In genomic region chr4:32352842-32353241, GRCm38 (mm10) we compare ENCODE assay signal across 9 mouse cellular contexts.
DNase-seq lines count a peak whose midpoint lies in the region; ATAC-seq and TF ChIP-seq lines count a peak whose summit lies in the region.
"Had no signal": no experiment of that assay in that cellular context is flagged by ENCODE, and none has a peak within 500 bp of the region (broad histone marks: within the 10 kb centered on the region; RNA-seq: fewer than 3 reads in every experiment).

No protein-coding gene starts in this region.

- no peak overlapping the region for H3K9ac ChIP-seq in lung, embryonic 15.5 days
- no peak overlapping the region for H3K9ac ChIP-seq in forebrain, postnatal 0 days
- no peak overlapping the region for H3K9ac ChIP-seq in limb, embryonic 12.5 days (replicated peaks)
- H3K9ac ChIP-seq in neural tube, embryonic 15.5 days (replicated peaks): no peak overlapping the region
- H3K9ac ChIP-seq: liver, embryonic 14.5 days had no signal

- H3K4me1 ChIP-seq in lung, embryonic 15.5 days: peaks cover 33% of the 10 kb centered on the region
- peaks cover 7% of the 10 kb centered on the region for H3K4me1 ChIP-seq in lung, adult 2 months (ENCODE audit: control insufficient read depth, insufficient read depth, low read length)
- H3K4me1 ChIP-seq in forebrain, postnatal 0 days (ENCODE audit: insufficient read depth): peaks cover 29% of the 10 kb centered on the region
- H3K4me1 ChIP-seq in limb, embryonic 12.5 days (replicated peaks): peaks cover 47% of the 10 kb centered on the region
- peaks cover 33% of the 10 kb centered on the region for H3K4me1 ChIP-seq in neural tube, embryonic 15.5 days

- 7% methylated on average over 4 of the region's 4 CpGs for WGBS in lung, embryonic 15.5 days
- WGBS in lung, adult 2 months: 12% methylated on average over 4 of the region's 4 CpGs
- 17% methylated on average over 4 of the region's 4 CpGs for WGBS in forebrain, postnatal 0 days
- WGBS in limb, embryonic 12.5 days: 38% methylated on average over 4 of the region's 4 CpGs
- WGBS in neural tube, embryonic 15.5 days: 23% methylated on average over 4 of the region's 4 CpGs

- H3K4me3 ChIP-seq in lung, embryonic 15.5 days: no peak overlapping the region
- no peak overlapping the region for H3K4me3 ChIP-seq in lung, adult 2 months (replicated peaks; ENCODE audit: extremely low read depth, low read depth, low read length)
- no peak overlapping the region for H3K4me3 ChIP-seq in forebrain, postnatal 0 days (ENCODE audit: low read depth, low read length)
- H3K4me3 ChIP-seq in limb, embryonic 12.5 days (replicated peaks): no peak overlapping the region
- no peak overlapping the region for H3K4me3 ChIP-seq in neural tube, embryonic 15.5 days (replicated peaks)

- no peak for DNase-seq in lung, adult 2 months
- peak; percentile 54 for DNase-seq in forebrain, postnatal 0 days
- DNase-seq in adrenal gland, adult 8-10 months: no peak
- DNase-seq in spleen, adult 12 weeks (ENCODE audit: low spot score): no peak
- DNase-seq in kidney, adult 9 months: no peak

- H3K4me2 ChIP-seq in lung, embryonic 15.5 days: peak overlapping the region; percentile 23
- no peak overlapping the region for H3K4me2 ChIP-seq in forebrain, postnatal 0 days (ENCODE audit: low read depth)
- H3K4me2 ChIP-seq in limb, embryonic 12.5 days: no peak overlapping the region
- no peak overlapping the region for H3K4me2 ChIP-seq in neural tube, embryonic 15.5 days

- peak overlapping the region; percentile 90 for H3K27ac ChIP-seq in lung, embryonic 15.5 days
- H3K27ac ChIP-seq in forebrain, postnatal 0 days (ENCODE audit: low read depth, low read length): 0 out of 2 replicates have a peak overlapping the region, but pooled peaks have one; percentile 9
- H3K27ac ChIP-seq in limb, embryonic 12.5 days: peak overlapping the region; percentile 74
- H3K27ac ChIP-seq in neural tube, embryonic 15.5 days (replicated peaks): peak overlapping the region; percentile 49
- H3K27ac ChIP-seq: liver, embryonic 14.5 days had no signal

- H3K9me3 ChIP-seq in lung, embryonic 15.5 days: no peaks in the 10 kb centered on the region
- no peaks in the 10 kb centered on the region for H3K9me3 ChIP-seq in forebrain, postnatal 0 days (ENCODE audit: low read length)
- H3K9me3 ChIP-seq in limb, embryonic 12.5 days: no peaks in the 10 kb centered on the region
- no peaks in the 10 kb centered on the region for H3K9me3 ChIP-seq in neural tube, embryonic 15.5 days (replicated peaks)

- TF ChIP-seq POLR2A in lung, adult 2 months (IDR thresholded peaks at IDR 0.05; ENCODE audit: borderline replicate concordance, extremely low read depth, low read depth, low read length): no peak

- peak; percentile 61; the same call in 1 of the 2 replicates for ATAC-seq in lung, embryonic 15.5 days (ENCODE audit: borderline replicate concordance, extremely low read depth, low FRiP score, low TSS enrichment)
- ATAC-seq in forebrain, postnatal 0 days: peak; percentile 63
- 0 out of 2 replicates have a peak, but pooled peaks have one; percentile 24 for ATAC-seq in limb, embryonic 12.5 days (ENCODE audit: insufficient number of reproducible peaks, insufficient read depth, low FRiP score, low TSS enrichment, low read depth)
- ATAC-seq in neural tube, embryonic 15.5 days (ENCODE audit: low FRiP score): peak; percentile 42; the same call in 1 of the 2 replicates

- H3K36me3 ChIP-seq in lung, embryonic 15.5 days: no peaks in the 10 kb centered on the region
- no peaks in the 10 kb centered on the region for H3K36me3 ChIP-seq in forebrain, postnatal 0 days (ENCODE audit: insufficient read depth)
- no peaks in the 10 kb centered on the region for H3K36me3 ChIP-seq in limb, embryonic 12.5 days
- H3K36me3 ChIP-seq in neural tube, embryonic 15.5 days: no peaks in the 10 kb centered on the region

- TF ChIP-seq CTCF in lung, adult 2 months (IDR thresholded peaks at IDR 0.05; ENCODE audit: insufficient read depth, low read length): no peak
- TF ChIP-seq CTCF in forebrain, postnatal 0 days (IDR thresholded peaks at IDR 0.05; ENCODE audit: low read depth): no peak

- no peaks in the 10 kb centered on the region for H3K27me3 ChIP-seq in lung, embryonic 15.5 days
- no peaks in the 10 kb centered on the region for H3K27me3 ChIP-seq in forebrain, postnatal 0 days (ENCODE audit: insufficient read depth, low read length)
- H3K27me3 ChIP-seq in limb, embryonic 12.5 days: no peaks in the 10 kb centered on the region
- H3K27me3 ChIP-seq in neural tube, embryonic 15.5 days (replicated peaks): no peaks in the 10 kb centered on the region

Comparison
In these comparisons a context has a peak if more than half of its experiments do, and no peak if none do; other contexts are left out.
1. H3K27ac ChIP-seq: peak in every context shown above with its lines; median percentile 90 in lung, embryonic 15.5 days; 74 in limb, embryonic 12.5 days; 49 in neural tube, embryonic 15.5 days; 9 in forebrain, postnatal 0 days.